Mouse (Mus musculus): ENCODE measurements at regions not wholly inside any gene's neighbourhood (a gene's known extent, or its start where the extent isn't known, plus 50 kb on each side); places are given as distances from the start of the nearest gene placed in this dataset.

GRCm38 (mm10) chr11:63565471-63566232, 356.4 kb downstream of the Hs3st3b1 start:
- Histone ChIP-seq H3K4me3 (ENCODE audit: low read depth, low read length) (no peak overlapping the region), H3K4me1 (ENCODE audit: control insufficient read depth, insufficient read depth, low read length) (peaks cover 6% of the 10 kb centered on the region; the same call in 1 of the 2 replicates), H3K27me3 (ENCODE audit: control insufficient read depth, insufficient read depth, low read length) (peaks cover 25% of the 10 kb centered on the region), H3K36me3 (ENCODE audit: control insufficient read depth, insufficient read depth, low read length) (no peaks in the 10 kb centered on the region), H3K4me2 (no peak overlapping the region), H3K9ac (ENCODE audit: low read depth, low read length) (no peak overlapping the region), H3K9me3 (replicated peaks; ENCODE audit: control insufficient read depth, low read length) (no peaks in the 10 kb centered on the region), H3K27ac (ENCODE audit: low read depth, low read length) (no peak overlapping the region)
- no peak for ATAC-seq (replicated peaks; ENCODE audit: insufficient number of reproducible peaks, low FRiP score, low TSS enrichment)
- WGBS (ENCODE audit: insufficient replicate concordance): 65% methylated on average over 8 of the region's 8 CpGs

GRCm38 (mm10) chr11:63569785-63570479, 352.2 kb downstream of the Hs3st3b1 start:
- H3K4me2 ChIP-seq: no peak overlapping the region
- H3K9ac ChIP-seq (ENCODE audit: low read depth, low read length): no peak overlapping the region
- ATAC-seq (replicated peaks; ENCODE audit: insufficient number of reproducible peaks, low FRiP score, low TSS enrichment): no peak
- peaks cover 14% of the 10 kb centered on the region for H3K27me3 ChIP-seq (ENCODE audit: control insufficient read depth, insufficient read depth, low read length)
- no peak overlapping the region for H3K27ac ChIP-seq (ENCODE audit: low read depth, low read length)
- no peak overlapping the region for H3K4me3 ChIP-seq (ENCODE audit: low read depth, low read length)
- H3K9me3 ChIP-seq (replicated peaks; ENCODE audit: control insufficient read depth, low read length): no peaks in the 10 kb centered on the region
- H3K4me1 ChIP-seq (ENCODE audit: control insufficient read depth, insufficient read depth, low read length): no peaks in the 10 kb centered on the region
- H3K36me3 ChIP-seq (ENCODE audit: control insufficient read depth, insufficient read depth, low read length): no peaks in the 10 kb centered on the region
- 26% methylated on average over 15 of the region's 15 CpGs for WGBS (ENCODE audit: insufficient replicate concordance)

GRCm38 (mm10) chr11:63570646-63571045, 351.4 kb downstream of the Hs3st3b1 start:
- Histone ChIP-seq H3K4me3 (ENCODE audit: low read depth, low read length) (no peak overlapping the region), H3K9me3 (replicated peaks; ENCODE audit: control insufficient read depth, low read length) (no peaks in the 10 kb centered on the region), H3K4me2 (no peak overlapping the region), H3K4me1 (ENCODE audit: control insufficient read depth, insufficient read depth, low read length) (no peaks in the 10 kb centered on the region), H3K36me3 (ENCODE audit: control insufficient read depth, insufficient read depth, low read length) (no peaks in the 10 kb centered on the region), H3K27ac (ENCODE audit: low read depth, low read length) (no peak overlapping the region), H3K9ac (ENCODE audit: low read depth, low read length) (no peak overlapping the region), H3K27me3 (ENCODE audit: control insufficient read depth, insufficient read depth, low read length) (peaks cover 14% of the 10 kb centered on the region)
- 73% methylated on average over 1 of the region's 1 CpGs for WGBS (ENCODE audit: insufficient replicate concordance)
- no peak for ATAC-seq (replicated peaks; ENCODE audit: insufficient number of reproducible peaks, low FRiP score, low TSS enrichment)

DNA sequence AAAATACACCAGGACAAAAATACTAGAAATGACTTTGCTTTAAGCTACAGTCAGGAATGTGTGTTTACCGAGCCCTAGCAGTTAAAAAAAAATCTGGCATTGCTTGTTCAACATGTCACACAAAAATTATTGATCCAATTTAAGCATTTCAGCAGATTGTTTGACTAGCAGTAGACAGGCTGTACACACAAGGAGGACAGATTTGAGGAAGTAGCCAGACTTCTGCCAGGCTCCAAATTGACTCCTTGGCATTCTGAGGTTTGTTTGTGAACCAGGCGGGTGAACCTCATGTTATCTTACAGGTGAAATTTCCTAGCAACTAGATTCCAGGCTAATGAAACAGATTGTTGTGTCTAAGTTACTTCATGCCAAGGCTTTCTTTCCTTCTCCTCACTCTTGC, 348.8 kb downstream of the Hs3st3b1 start:
- Histone ChIP-seq H3K4me2 (no peak overlapping the region), H3K9me3 (replicated peaks; ENCODE audit: control insufficient read depth, low read length) (no peaks in the 10 kb centered on the region), H3K27ac (ENCODE audit: low read depth, low read length) (no peak overlapping the region), H3K9ac (ENCODE audit: low read depth, low read length) (no peak overlapping the region), H3K36me3 (ENCODE audit: control insufficient read depth, insufficient read depth, low read length) (no peaks in the 10 kb centered on the region), H3K27me3 (ENCODE audit: control insufficient read depth, insufficient read depth, low read length) (peaks cover 11% of the 10 kb centered on the region), H3K4me1 (ENCODE audit: control insufficient read depth, insufficient read depth, low read length) (no peaks in the 10 kb centered on the region), H3K4me3 (ENCODE audit: low read depth, low read length) (no peak overlapping the region)
- ATAC-seq (replicated peaks; ENCODE audit: insufficient number of reproducible peaks, low FRiP score, low TSS enrichment): no peak
- 63% methylated on average over 2 of the region's 2 CpGs for WGBS (ENCODE audit: insufficient replicate concordance)

GRCm38 (mm10) chr11:63583321-63583720, 338.8 kb downstream of the Hs3st3b1 start:
- H3K27me3 ChIP-seq (ENCODE audit: control insufficient read depth, insufficient read depth, low read length): no peaks in the 10 kb centered on the region; the same call in 1 of the 2 replicates
- no peaks in the 10 kb centered on the region; the same call in 1 of the 2 replicates for H3K4me1 ChIP-seq (ENCODE audit: control insufficient read depth, insufficient read depth, low read length)
- H3K36me3 ChIP-seq (ENCODE audit: control insufficient read depth, insufficient read depth, low read length): no peaks in the 10 kb centered on the region
- no peak overlapping the region for H3K27ac ChIP-seq (ENCODE audit: low read depth, low read length)
- no peaks in the 10 kb centered on the region for H3K9me3 ChIP-seq (replicated peaks; ENCODE audit: control insufficient read depth, low read length)
- WGBS (ENCODE audit: insufficient replicate concordance): 76% methylated on average over 3 of the region's 3 CpGs
- H3K9ac ChIP-seq (ENCODE audit: low read depth, low read length): no peak overlapping the region
- H3K4me3 ChIP-seq (ENCODE audit: low read depth, low read length): no peak overlapping the region
- no peak for ATAC-seq (replicated peaks; ENCODE audit: insufficient number of reproducible peaks, low FRiP score, low TSS enrichment)
- H3K4me2 ChIP-seq: no peak overlapping the region

DNA sequence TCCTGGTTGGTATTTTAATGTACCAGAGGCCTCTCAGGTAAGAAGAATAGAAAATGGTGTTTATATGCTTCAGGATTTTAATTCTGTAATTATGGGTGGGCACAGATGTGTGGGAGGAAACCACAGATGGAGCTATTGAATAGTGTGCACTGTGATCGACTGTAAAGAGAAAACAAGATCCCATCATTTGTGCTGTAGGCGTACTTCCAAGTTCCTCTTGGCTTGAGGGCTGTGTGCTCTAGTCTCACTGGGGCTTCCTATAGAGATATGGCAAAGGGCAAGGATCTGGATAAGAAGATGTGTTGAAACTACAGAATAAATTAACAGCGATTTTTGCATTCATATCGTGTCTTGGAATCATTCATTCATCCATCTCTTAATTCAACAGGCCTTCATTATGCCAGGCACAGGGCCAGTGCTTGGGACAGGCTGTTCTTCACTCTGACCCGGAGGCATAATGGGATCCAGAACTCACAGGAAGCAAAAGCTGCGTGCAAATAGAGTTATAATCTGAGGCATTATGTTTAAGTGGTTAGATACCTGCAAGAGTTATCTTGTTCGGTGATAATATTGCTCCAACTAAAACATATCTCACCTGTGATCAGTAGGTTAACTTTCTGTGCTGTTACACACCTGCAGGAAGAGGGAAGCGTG, 336.7 kb downstream of the Hs3st3b1 start:
- Histone ChIP-seq H3K27ac (ENCODE audit: low read depth, low read length) (no peak overlapping the region), H3K36me3 (ENCODE audit: control insufficient read depth, insufficient read depth, low read length) (no peaks in the 10 kb centered on the region), H3K4me3 (ENCODE audit: low read depth, low read length) (no peak overlapping the region), H3K27me3 (ENCODE audit: control insufficient read depth, insufficient read depth, low read length) (no peaks in the 10 kb centered on the region), H3K4me1 (ENCODE audit: control insufficient read depth, insufficient read depth, low read length) (no peaks in the 10 kb centered on the region; the same call in 1 of the 2 replicates), H3K4me2 (no peak overlapping the region), H3K9me3 (replicated peaks; ENCODE audit: control insufficient read depth, low read length) (no peaks in the 10 kb centered on the region), H3K9ac (ENCODE audit: low read depth, low read length) (no peak overlapping the region)
- 79% methylated on average over 8 of the region's 8 CpGs for WGBS (ENCODE audit: insufficient replicate concordance)
- no peak for ATAC-seq (replicated peaks; ENCODE audit: insufficient number of reproducible peaks, low FRiP score, low TSS enrichment)

GRCm38 (mm10) chr11:63620220-63620619, 301.9 kb downstream of the Hs3st3b1 start:
- Histone ChIP-seq H3K27me3 (ENCODE audit: control insufficient read depth, insufficient read depth, low read length) (no peaks in the 10 kb centered on the region), H3K4me3 (ENCODE audit: low read depth, low read length) (no peak overlapping the region), H3K4me2 (no peak overlapping the region), H3K27ac (ENCODE audit: low read depth, low read length) (no peak overlapping the region), H3K9ac (ENCODE audit: low read depth, low read length) (no peak overlapping the region), H3K4me1 (ENCODE audit: control insufficient read depth, insufficient read depth, low read length) (no peaks in the 10 kb centered on the region), H3K36me3 (ENCODE audit: control insufficient read depth, insufficient read depth, low read length) (no peaks in the 10 kb centered on the region), H3K9me3 (replicated peaks; ENCODE audit: control insufficient read depth, low read length) (no peaks in the 10 kb centered on the region)
- 71% methylated on average over 4 of the region's 4 CpGs for whole genome bisulfite sequencing (ENCODE audit: insufficient replicate concordance)
- no peak for ATAC-seq (replicated peaks; ENCODE audit: insufficient number of reproducible peaks, low FRiP score, low TSS enrichment)

DNA sequence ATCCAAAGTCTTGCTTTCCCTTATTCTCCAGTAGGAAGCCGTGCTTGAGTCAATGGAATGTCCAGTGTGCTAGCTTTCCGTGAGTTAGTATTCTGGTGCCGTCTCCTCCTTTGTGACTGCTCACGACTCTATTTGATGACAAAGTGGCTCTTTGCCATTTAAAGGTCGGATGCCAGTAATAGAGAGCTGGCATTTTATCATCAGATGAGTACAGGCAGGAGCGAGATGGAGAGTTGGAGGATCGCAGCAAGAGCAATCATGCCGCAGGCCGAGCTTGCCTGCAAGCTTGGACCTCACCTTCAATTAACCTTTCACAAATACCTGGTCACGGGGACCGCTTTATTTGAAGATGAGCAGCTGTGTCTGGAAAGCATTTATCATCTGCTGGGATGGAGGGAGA, 291.8 kb downstream of the Hs3st3b1 start:
- no peaks in the 10 kb centered on the region for H3K36me3 ChIP-seq (ENCODE audit: control insufficient read depth, insufficient read depth, low read length)
- no peak for ATAC-seq (replicated peaks; ENCODE audit: insufficient number of reproducible peaks, low FRiP score, low TSS enrichment)
- peaks cover 3% of the 10 kb centered on the region; the same call in 1 of the 2 replicates for H3K27me3 ChIP-seq (ENCODE audit: control insufficient read depth, insufficient read depth, low read length)
- no peak overlapping the region for H3K27ac ChIP-seq (ENCODE audit: low read depth, low read length)
- 70% methylated on average over 11 of the region's 11 CpGs for WGBS (ENCODE audit: insufficient replicate concordance)
- H3K4me2 ChIP-seq: no peak overlapping the region
- no peaks in the 10 kb centered on the region for H3K9me3 ChIP-seq (replicated peaks; ENCODE audit: control insufficient read depth, low read length)
- no peak overlapping the region for H3K4me3 ChIP-seq (ENCODE audit: low read depth, low read length)
- H3K4me1 ChIP-seq (ENCODE audit: control insufficient read depth, insufficient read depth, low read length): no peaks in the 10 kb centered on the region
- no peak overlapping the region for H3K9ac ChIP-seq (ENCODE audit: low read depth, low read length)

All from heart, embryonic 11.5 days (tissue).